Mouse (Mus musculus) gastrocnemius, adult 18-20 months (tissue): ENCODE data around the gene St6galnac6. TPM values are rescaled to one million over a fixed set of nuclear protein-coding genes. Genes with fewer than 3 reads are reported as not detected.

Source experiments
- DNase-seq: peaks from one replicate; pipeline ENCODE4 v3.0.0; 2021; ENCODE audit warnings: low spot score
- microRNA-seq: library from miRNA; unstranded; fragments of <30 nt; microRNA quantifications from one replicate; pipeline ENCODE4 v1.2.0, GENCODE M21; 2021
- total RNA-seq, 2 experiments: library from RNA; stranded (reverse); gene quantifications; 2 replicates each; pipeline ENCODE4 v1.2.3; 2021

The St6galnac6 gene
- total RNA-seq, 2 experiments from 2014 or later = 47.0 to 52.2 TPM

DNA sequence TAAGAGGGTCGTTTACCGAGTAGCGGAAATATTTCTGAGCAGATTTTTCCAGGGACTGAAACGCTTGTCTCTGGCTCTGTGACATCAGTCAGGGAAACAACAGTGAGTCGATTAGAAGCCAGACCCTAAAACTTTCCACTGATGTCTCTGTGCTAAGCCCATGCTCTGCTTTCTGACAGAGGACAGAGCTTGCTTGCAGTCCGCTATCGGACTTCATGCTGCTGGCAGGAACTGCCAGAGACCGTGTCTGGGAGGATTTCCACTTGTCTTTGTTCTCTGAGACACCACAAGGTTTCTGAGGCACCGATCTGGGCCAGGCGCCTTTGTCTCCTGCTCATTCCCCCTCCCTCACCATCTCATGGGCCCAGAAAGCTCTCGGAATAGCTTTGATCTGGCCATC, 68.3 kb downstream of the St6galnac6 start:
- DNase-seq = no peak

DNA sequence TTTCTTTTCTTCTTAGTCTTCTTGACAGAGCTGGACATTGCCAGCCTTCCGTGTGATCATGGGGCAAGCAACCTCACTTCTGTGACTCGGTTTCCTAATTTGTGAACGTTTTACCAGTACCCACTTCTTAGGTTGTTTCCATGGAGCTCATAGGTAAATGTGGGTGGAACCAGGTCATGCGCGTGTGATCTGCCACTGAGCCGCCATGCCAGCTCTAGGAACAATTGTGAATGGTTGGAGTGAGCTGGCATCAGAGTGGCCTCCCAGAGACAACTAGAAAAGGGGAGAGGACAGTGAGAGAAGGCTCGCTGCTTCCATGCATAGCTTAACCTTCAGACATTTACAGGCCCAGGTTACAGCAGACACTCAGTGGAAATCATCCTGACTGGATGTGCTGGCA, 68.7 kb downstream of the St6galnac6 start:
- no peak for DNase-seq

DNA sequence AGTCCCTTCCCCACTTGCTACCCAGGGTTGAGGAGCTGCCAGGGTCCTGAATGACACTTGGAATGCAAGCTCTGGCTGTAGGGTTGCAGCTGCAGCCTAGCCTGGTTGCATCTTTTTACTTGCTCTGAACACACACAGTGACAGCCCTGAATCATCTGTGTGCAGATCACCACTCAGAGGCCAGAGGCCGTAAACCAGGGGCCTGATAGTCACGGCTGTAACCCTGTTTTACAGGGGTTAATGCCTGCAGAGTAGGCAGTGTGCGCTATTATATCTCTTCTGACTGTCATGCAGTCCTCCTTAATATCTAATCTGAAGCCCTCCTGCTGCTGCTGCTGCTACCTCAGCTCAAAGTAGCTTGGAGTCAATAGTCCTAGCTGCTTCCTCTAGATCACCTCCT, 70.4 kb downstream of the St6galnac6 start:
- no peak for DNase-seq

Small RNA genes lying within 50 kb of the gene (microRNA-seq; reads per million reads assigned to microRNA genes)
- not detected for gene Mir1954

Other genes starting within 250 kb of the St6galnac6 start
- gene Ciz1, start 247.4 kb upstream of the St6galnac6 start, total RNA-seq = 10 to 100 TPM; 25.6 to 27.5 TPM
- 1 to 10 TPM; 3.5 to 5.3 TPM for gene Dnm1, start 246.4 kb upstream of the St6galnac6 start, total RNA-seq
- gene 1110008P14Rik, start 217.8 kb upstream of the St6galnac6 start, total RNA-seq = 10 to 100 TPM; 42.6 to 47.1 TPM
- gene Lcn2, start 211.5 kb upstream of the St6galnac6 start, total RNA-seq = 1 to 10 TPM; 1.4 to 4.8 TPM
- gene Ptges2, start 203.8 kb upstream of the St6galnac6 start, total RNA-seq = 10 to 100 TPM; 37.1 to 43.0 TPM
- gene Naif1, start 149.3 kb upstream of the St6galnac6 start, total RNA-seq = 1 to 10 TPM; 2.6 to 3.0 TPM
- gene Slc25a25, start 148.3 kb upstream of the St6galnac6 start, total RNA-seq = 100 to 1,000 TPM in 1 of 2 experiments, 10 to 100 TPM in 1; 47.6 to 217 TPM
- 1 to 10 TPM; 2.0 to 2.6 TPM for gene Fam102a, start 64.4 kb upstream of the St6galnac6 start, total RNA-seq
- 10 to 100 TPM; 11.7 to 12.6 TPM for gene Dpm2, start 28.9 kb upstream of the St6galnac6 start, total RNA-seq
- not detected for gene Pip5kl1, start 24.9 kb upstream of the St6galnac6 start, total RNA-seq
- gene 9430097D07Rik, start 24.0 kb upstream of the St6galnac6 start, total RNA-seq = not detected
- 10 to 100 TPM; 13.5 to 19.8 TPM for gene St6galnac4, start 12.6 kb upstream of the St6galnac6 start, total RNA-seq
- gene Ak1, start 22.0 kb downstream of the St6galnac6 start, total RNA-seq = 1,000 to 10,000 TPM; 1,543 to 1,586 TPM
- gene Eng, start 46.9 kb downstream of the St6galnac6 start, total RNA-seq = 10 to 100 TPM; 21.1 to 34.1 TPM
- 1 to 10 TPM; 4.8 to 5.4 TPM for gene Fpgs, start 104.4 kb downstream of the St6galnac6 start, total RNA-seq
- 10 to 100 TPM; 19.3 to 19.9 TPM for gene Cdk9, start 113.4 kb downstream of the St6galnac6 start, total RNA-seq
- 1 to 10 TPM; 5.7 to 7.3 TPM for gene Sh2d3c, start 121.3 kb downstream of the St6galnac6 start, total RNA-seq
- gene 6330409D20Rik, start 141.3 kb downstream of the St6galnac6 start, total RNA-seq = not detected
- 1 to 10 TPM; 4.1 to 4.8 TPM for gene Tor2a, start 157.5 kb downstream of the St6galnac6 start, total RNA-seq
- gene Ttc16, start 175.9 kb downstream of the St6galnac6 start, total RNA-seq = under 1 TPM in 1 of 2 experiments, not detected in 1; 0.09 TPM
- gene Ptrh1, start 176.1 kb downstream of the St6galnac6 start, total RNA-seq = 1 to 10 TPM; 1.2 to 1.6 TPM
- not detected for gene Cfap157, start 184.7 kb downstream of the St6galnac6 start, total RNA-seq
- 1 to 10 TPM; 1.9 to 6.0 TPM for gene Stxbp1, start 247.5 kb downstream of the St6galnac6 start, total RNA-seq